Mouse (Mus musculus) kidney, embryonic 14.5 days (tissue): Measurements from ENCODE around the gene Gm45021. TPM values are rescaled to one million over a fixed set of nuclear protein-coding genes. Genes with fewer than 3 reads are reported as not detected.

Source experiments
- ATAC-seq: fragments of 200-750 bp; cut with Nextera tagmentation; 2 replicates; pipeline ENCODE4 v1.8.0; 2017; ENCODE audit warnings: moderate number of reproducible peaks, mild to moderate bottlenecking, moderate TSS enrichment, moderate library complexity; ENCODE audit not compliant: low FRiP score, low TSS enrichment
- H3K27ac ChIP-seq: fragments of 300-500 bp; sonication (generic); 2 replicates; pipeline ENCODE4 v1.5.1; 2014; ENCODE audit warnings: low read depth, mild to moderate bottlenecking, low read length, moderate library complexity, mixed read lengths
- H3K27me3 ChIP-seq: fragments of 300-500 bp; sonication (generic); 2 replicates; pipeline ENCODE4 v1.6.1; 2014; ENCODE audit warnings: mild to moderate bottlenecking, low read length; ENCODE audit not compliant: control insufficient read depth, insufficient read depth
- H3K36me3 ChIP-seq: fragments of 300-500 bp; sonication (generic); 2 replicates; pipeline ENCODE4 v1.6.1; 2014; ENCODE audit warnings: low read length, mixed read lengths; ENCODE audit not compliant: control insufficient read depth, insufficient read depth
- H3K4me1 ChIP-seq: fragments of 300-500 bp; sonication (generic); 2 replicates; pipeline ENCODE4 v1.6.1; 2014; ENCODE audit warnings: low read length, mixed read lengths; ENCODE audit not compliant: control insufficient read depth, insufficient read depth
- H3K4me2 ChIP-seq: fragments of 300-500 bp; sonication (generic); replicated peaks from 2 replicates; pipeline ENCODE4 v1.6.1; 2014; ENCODE audit warnings: low read depth, mild to moderate bottlenecking, low read length
- H3K4me3 ChIP-seq: fragments of 300-500 bp; sonication (generic); 2 replicates; pipeline ENCODE4 v1.5.1; 2014; ENCODE audit warnings: mild to moderate bottlenecking, low read length
- H3K9ac ChIP-seq: fragments of 300-500 bp; sonication (generic); 2 replicates; pipeline ENCODE4 v1.6.1; 2014; ENCODE audit warnings: low read depth, mild to moderate bottlenecking, low read length, moderate library complexity
- H3K9me3 ChIP-seq: fragments of 300-500 bp; sonication (generic); 2 replicates; pipeline ENCODE4 v1.6.1; 2016; ENCODE audit warnings: low read length; ENCODE audit not compliant: control insufficient read depth
- WGBS: fragments of 180-500 bp; shearing (Covaris S2); extraction: QIAGEN DNeasy Blood & Tissue Kit; methylation state at CpG from one replicate; pipeline ENCODE4 v1.1.7; 2014; 5-methylcytosine and 5-hydroxymethylcytosine counted together
- polyA plus RNA-seq: library from polyadenylated mRNA; unstranded; fragments of >200 nt; fragmentation: Nextera tagmentation; extraction: Ambion mirVana; gene quantifications from 2 replicates; pipeline ENCODE4 v1.2.1, GENCODE M21; 2014

Gene Gm45021
- polyA plus RNA-seq, 1 experiment from 2014 or later: not detected

GRCm38 (mm10) chr6:48597233-48597625 lies 7.8 kb downstream of the Gm45021 start:
- H3K9ac ChIP-seq: no peak overlapping the region
- ATAC-seq: no peak
- no peak overlapping the region for H3K4me2 ChIP-seq
- 96% methylated on average over 27 of the region's 27 CpGs for whole genome bisulfite sequencing
- peaks cover 23% of the 10 kb centered on the region for H3K9me3 ChIP-seq
- no peak overlapping the region for H3K27ac ChIP-seq
- peaks cover 10% of the 10 kb centered on the region; the same call in 1 of the 2 replicates for H3K4me1 ChIP-seq
- H3K4me3 ChIP-seq: no peak overlapping the region
- H3K36me3 ChIP-seq: peaks cover 41% of the 10 kb centered on the region
- no peaks in the 10 kb centered on the region for H3K27me3 ChIP-seq

DNA sequence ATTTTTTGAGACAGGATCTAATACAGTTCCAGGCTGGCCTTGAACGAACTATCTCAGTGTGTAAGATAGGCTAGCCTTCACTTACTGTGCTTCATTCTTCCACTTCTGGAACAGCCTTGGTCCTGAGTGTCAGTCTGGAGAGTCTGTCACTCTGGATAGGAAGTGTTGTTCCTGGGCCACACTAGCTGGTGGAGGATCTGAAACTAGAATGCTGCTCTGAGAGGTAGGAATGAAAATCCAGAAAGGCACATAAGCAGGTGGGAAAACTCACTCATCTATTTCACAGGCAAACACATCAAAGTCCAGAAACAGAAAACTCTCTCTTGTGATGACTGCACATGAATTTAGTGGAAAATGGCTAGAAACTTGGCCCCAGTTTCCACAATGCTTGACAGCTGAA lies 11.2 kb downstream of the Gm45021 start:
- Histone ChIP-seq H3K4me3 (no peak overlapping the region), H3K4me2 (no peak overlapping the region), H3K36me3 (peaks cover 41% of the 10 kb centered on the region), H3K9me3 (peaks cover 23% of the 10 kb centered on the region), H3K27me3 (no peaks in the 10 kb centered on the region), H3K9ac (no peak overlapping the region), H3K4me1 (peaks cover 7% of the 10 kb centered on the region), H3K27ac (no peak overlapping the region)
- no peak for ATAC-seq
- WGBS: 91% methylated on average over 1 of the region's 1 CpGs

- Histone ChIP-seq H3K9me3 (peaks cover 19% of the 10 kb centered on the region), H3K36me3 (peaks cover 35% of the 10 kb centered on the region), H3K27me3 (no peaks in the 10 kb centered on the region), H3K9ac (peak within 1 kb of the TSS; percentile 75), H3K4me1 (peaks cover 7% of the 10 kb centered on the region), H3K4me2 (peak within 1 kb of the TSS; percentile 51), H3K4me3 (peak within 1 kb of the TSS; percentile 76), H3K27ac (peak within 1 kb of the TSS; percentile 60; the same call in 1 of the 2 replicates)
- ATAC-seq: peak; percentile 99
- 4% methylated on average over 42 of the region's 42 CpGs for WGBS
Observed at GRCm38 (mm10) chr6:48601271-48602079, 12.1 kb downstream of the Gm45021 start, which contains the start of gene Zfp775. Gene Zfp775, plus strand, starts transcription at chr6:48602063.

GRCm38 (mm10) chr6:48602080-48602741 lies 12.8 kb downstream of the Gm45021 start:
- Histone ChIP-seq H3K27me3 (no peaks in the 10 kb centered on the region), H3K9ac (peak overlapping the region; percentile 75), H3K4me1 (peaks cover 7% of the 10 kb centered on the region), H3K4me2 (peak overlapping the region; percentile 51), H3K4me3 (peak overlapping the region; percentile 76), H3K36me3 (peaks cover 28% of the 10 kb centered on the region), H3K9me3 (peaks cover 11% of the 10 kb centered on the region), H3K27ac (peak overlapping the region; percentile 3; the same call in 1 of the 2 replicates)
- 1% methylated on average over 27 of the region's 28 CpGs for WGBS
- ATAC-seq: peak; percentile 82

DNA sequence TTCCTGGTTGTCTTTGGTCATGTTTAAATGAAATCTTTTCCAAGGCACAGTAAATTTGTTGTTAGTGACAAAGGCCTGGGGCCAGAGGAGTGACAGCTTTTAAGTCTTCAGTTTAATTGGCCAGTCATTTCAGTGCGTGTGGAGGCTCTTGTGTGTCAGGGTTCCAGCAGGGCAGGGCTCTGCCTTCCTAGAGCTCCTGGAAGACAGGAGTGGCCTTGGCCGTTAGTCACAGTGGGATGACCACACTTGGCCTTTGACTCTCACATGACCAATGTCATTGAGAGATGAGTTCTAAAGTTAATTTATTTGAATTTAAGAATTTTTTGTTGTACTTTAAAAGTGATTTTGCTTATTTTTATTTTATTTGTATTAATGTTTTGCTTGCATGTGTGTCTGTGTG lies 18.7 kb downstream of the Gm45021 start:
- Histone ChIP-seq H3K4me2 (no peak overlapping the region), H3K4me3 (no peak overlapping the region), H3K9me3 (no peaks in the 10 kb centered on the region), H3K36me3 (no peaks in the 10 kb centered on the region), H3K9ac (no peak overlapping the region), H3K4me1 (no peaks in the 10 kb centered on the region), H3K27ac (no peak overlapping the region), H3K27me3 (no peaks in the 10 kb centered on the region)
- ATAC-seq: no peak
- 35% methylated on average over 2 of the region's 2 CpGs for WGBS

DNA sequence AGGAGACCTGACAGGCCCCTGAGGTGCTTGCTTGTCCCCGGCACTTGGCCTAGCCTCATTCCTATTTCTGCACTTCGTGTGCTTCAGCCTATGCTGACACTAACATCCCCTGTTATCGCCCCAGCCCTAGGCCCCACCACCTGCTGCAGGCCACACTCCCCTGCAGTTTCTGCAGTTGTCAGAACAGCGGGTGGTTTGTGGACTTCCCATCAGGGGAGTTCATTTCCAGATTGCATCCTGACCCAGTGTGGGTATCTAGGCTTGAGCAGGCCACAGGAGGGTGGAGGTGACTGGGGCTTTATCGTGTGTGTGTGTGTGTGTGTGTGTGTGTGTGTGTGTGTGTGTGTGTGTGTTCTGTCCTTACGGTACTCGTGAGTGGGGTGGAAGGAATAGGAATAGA lies 20.1 kb downstream of the Gm45021 start:
- ATAC-seq: no peak
- no peaks in the 10 kb centered on the region for H3K9me3 ChIP-seq
- no peak overlapping the region for H3K9ac ChIP-seq
- H3K4me1 ChIP-seq: no peaks in the 10 kb centered on the region
- no peak overlapping the region for H3K4me2 ChIP-seq
- no peaks in the 10 kb centered on the region for H3K36me3 ChIP-seq
- WGBS: 67% methylated on average over 7 of the region's 7 CpGs
- H3K4me3 ChIP-seq: no peak overlapping the region
- no peak overlapping the region for H3K27ac ChIP-seq
- no peaks in the 10 kb centered on the region for H3K27me3 ChIP-seq

GRCm38 (mm10) chr6:48610657-48611056 lies 21.2 kb downstream of the Gm45021 start:
- Histone ChIP-seq H3K27me3 (no peaks in the 10 kb centered on the region), H3K4me2 (no peak overlapping the region), H3K4me1 (no peaks in the 10 kb centered on the region), H3K36me3 (no peaks in the 10 kb centered on the region), H3K4me3 (no peak overlapping the region), H3K27ac (no peak overlapping the region), H3K9ac (no peak overlapping the region), H3K9me3 (no peaks in the 10 kb centered on the region)
- 89% methylated on average over 3 of the region's 3 CpGs for WGBS
- ATAC-seq: no peak

DNA sequence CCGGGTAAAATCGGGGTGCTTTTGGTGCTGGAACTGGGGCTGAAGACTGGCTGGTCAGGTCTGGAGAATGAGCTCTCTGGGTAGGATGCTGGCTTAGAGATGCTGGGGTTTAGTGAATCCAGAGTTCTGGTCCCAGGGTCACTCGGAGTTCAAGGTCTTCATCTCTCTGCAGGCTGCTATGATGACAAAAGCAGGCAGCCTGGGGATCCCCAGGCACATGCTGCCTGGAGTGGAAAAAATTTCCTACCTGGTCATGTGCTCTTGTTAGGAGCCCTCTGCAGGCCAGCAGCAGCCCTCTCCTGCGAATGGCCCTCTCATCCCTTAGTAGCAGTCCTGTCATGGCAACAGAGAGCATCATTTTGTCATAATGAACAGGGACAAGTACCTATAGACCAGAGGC lies 24.1 kb downstream of the Gm45021 start:
- H3K9ac ChIP-seq: no peak overlapping the region
- no peak overlapping the region for H3K4me2 ChIP-seq
- H3K27me3 ChIP-seq: no peaks in the 10 kb centered on the region
- H3K4me1 ChIP-seq: no peaks in the 10 kb centered on the region
- H3K27ac ChIP-seq: no peak overlapping the region
- WGBS: 95% methylated on average over 4 of the region's 4 CpGs
- H3K9me3 ChIP-seq: no peaks in the 10 kb centered on the region
- H3K36me3 ChIP-seq: no peaks in the 10 kb centered on the region; the same call in 1 of the 2 replicates
- no peak for ATAC-seq
- no peak overlapping the region for H3K4me3 ChIP-seq

DNA sequence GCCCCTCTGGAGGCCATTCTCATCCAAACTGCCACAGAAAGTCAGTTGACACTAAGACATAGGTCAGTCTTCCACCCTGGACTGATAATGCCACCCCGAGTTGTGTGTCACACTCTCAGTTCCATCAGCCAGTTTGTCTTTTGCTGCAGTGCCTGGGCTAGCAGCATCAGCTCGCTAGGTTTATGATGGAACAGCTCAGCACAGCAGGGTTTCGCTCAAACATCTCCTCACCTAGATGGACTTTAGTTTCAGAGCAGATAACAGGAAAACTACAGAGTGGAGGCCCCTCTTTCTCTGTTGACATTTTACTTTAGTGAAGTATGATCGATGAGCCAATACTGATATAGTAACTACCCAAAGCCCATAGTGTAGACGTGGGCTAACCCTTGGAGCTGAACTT lies 25.3 kb downstream of the Gm45021 start:
- Histone ChIP-seq H3K36me3 (peaks cover 8% of the 10 kb centered on the region), H3K27ac (no peak overlapping the region), H3K27me3 (no peaks in the 10 kb centered on the region), H3K4me2 (no peak overlapping the region), H3K9ac (no peak overlapping the region), H3K9me3 (no peaks in the 10 kb centered on the region), H3K4me3 (no peak overlapping the region), H3K4me1 (no peaks in the 10 kb centered on the region)
- WGBS: 93% methylated on average over 5 of the region's 5 CpGs
- ATAC-seq: no peak
